Mouse (Mus musculus): ENCODE measurements around the gene Mctp1.

Mctp1 gene

DNA sequence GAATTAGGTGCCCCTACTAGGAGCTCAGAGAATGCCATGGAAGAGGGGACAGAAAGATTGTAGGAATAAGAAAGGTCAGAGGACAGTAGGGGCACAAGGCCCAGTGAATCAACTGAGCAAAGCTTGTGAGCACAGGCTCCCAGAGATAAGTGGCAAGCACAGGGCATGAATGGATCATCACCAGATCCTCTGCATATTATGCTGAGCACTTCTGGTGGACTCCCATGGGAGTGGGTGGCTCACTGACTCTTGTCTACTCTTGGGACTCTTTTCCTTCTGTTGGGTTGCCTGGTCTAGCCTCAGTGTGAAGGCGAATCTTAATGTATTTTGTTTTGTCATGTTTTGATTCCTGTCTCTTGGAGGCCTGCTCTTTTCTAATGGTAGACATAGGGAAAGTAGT is 684.5 kb downstream of the Mctp1 start:
- H3K27me3 ChIP-seq (ENCODE audit: control insufficient read depth, insufficient read depth, low read length, poor library complexity, severe bottlenecking), result no peaks in the 10 kb centered on the region
- no peak for DNase-seq (ENCODE audit: low read depth, low spot score)
- H3K36me3 ChIP-seq (ENCODE audit: control insufficient read depth, insufficient read depth, low read length, poor library complexity, severe bottlenecking), result no peaks in the 10 kb centered on the region

DNA sequence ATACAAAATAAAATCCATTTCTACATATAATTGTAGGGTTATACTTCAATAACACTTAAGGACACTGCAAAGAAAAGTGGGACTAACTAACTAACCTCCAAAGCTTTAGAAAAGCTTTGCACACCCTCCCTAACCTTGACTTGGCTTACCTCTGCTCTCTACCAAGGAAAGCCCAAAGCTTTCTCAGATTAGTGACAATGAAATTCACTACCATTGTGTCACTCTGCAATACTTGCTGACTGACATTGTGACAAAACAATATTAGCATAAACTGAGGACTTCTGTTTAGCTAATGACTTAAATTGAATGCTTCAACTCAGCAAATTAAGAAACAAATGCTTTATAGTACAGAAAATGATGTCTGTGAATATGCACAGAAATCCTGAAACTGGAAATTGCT is 687.7 kb downstream of the Mctp1 start:
- Histone ChIP-seq H3K36me3 (ENCODE audit: control insufficient read depth, insufficient read depth, low read length, poor library complexity, severe bottlenecking) (no peaks in the 10 kb centered on the region; the same call in 1 of the 2 replicates), H3K27me3 (ENCODE audit: control insufficient read depth, insufficient read depth, low read length, poor library complexity, severe bottlenecking) (no peaks in the 10 kb centered on the region)
- no peak for DNase-seq (ENCODE audit: low read depth, low spot score)

Measured in splenic B cell, adult 2 months (primary cell).